Mouse (Mus musculus) splenic B cell, adult 2 months (primary cell): Measurements from ENCODE around the gene Nrxn1.

ENCODE experiments used
- DNase-seq: peaks from one replicate; pipeline ENCODE4 v3.0.0-alpha.2; 2011; ENCODE audit warnings: low read depth, low spot score
- H3K27me3 ChIP-seq: 2 replicates; pipeline ENCODE4 v1.6.1; 2012; ENCODE audit warnings: mild to moderate bottlenecking, low read length, moderate library complexity, mixed read lengths; ENCODE audit not compliant: control insufficient read depth, poor library complexity, insufficient read depth, severe bottlenecking
- H3K36me3 ChIP-seq: 2 replicates; pipeline ENCODE4 v1.6.1; 2012; ENCODE audit warnings: mild to moderate bottlenecking, low read length, moderate library complexity, mixed read lengths; ENCODE audit not compliant: control insufficient read depth, poor library complexity, insufficient read depth, severe bottlenecking

Nrxn1 gene

GRCm38 (mm10) chr17:90088314-90088650 is 1004.6 kb downstream of the Nrxn1 start:
- H3K36me3 ChIP-seq, result no peaks in the 10 kb centered on the region
- DNase-seq, result peak; percentile 42
- H3K27me3 ChIP-seq, result no peaks in the 10 kb centered on the region

DNA sequence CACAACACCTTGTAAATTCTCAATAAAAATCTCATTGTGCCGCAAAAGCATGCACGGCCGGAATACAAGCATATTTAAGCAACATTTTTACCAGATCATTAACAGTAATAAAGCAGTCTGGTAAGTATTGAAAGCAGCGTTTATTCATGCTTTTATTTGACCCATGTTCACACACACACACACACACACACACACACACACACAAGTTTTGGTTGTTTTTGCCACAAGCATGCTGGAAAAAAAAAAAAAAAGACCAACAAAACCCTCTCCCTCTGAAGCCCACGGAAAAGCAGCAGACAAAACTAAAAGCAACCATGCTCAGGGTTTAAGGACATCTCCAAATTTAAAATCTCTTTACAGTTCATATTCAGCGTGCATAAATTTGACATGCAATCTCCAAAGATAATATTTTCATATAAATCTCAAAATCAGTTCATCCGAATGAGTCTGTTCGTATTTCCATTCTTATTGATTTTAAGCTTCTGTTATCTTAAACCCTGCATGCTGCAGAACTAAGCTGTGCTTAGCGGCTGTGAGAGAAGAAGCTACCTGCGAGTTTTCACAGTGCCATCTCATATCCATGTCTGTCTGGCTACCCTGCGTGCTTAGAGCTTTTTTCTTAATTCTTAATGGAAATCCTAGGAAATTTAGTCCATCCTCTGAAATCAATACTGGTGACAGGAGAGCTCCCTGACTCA is 1005.1 kb downstream of the Nrxn1 start:
- Histone ChIP-seq H3K27me3 (no peaks in the 10 kb centered on the region), H3K36me3 (no peaks in the 10 kb centered on the region)
- DNase-seq, result no peak

GRCm38 (mm10) chr17:90086826-90087225 is 1006.0 kb downstream of the Nrxn1 start:
- Histone ChIP-seq H3K27me3 (no peaks in the 10 kb centered on the region), H3K36me3 (no peaks in the 10 kb centered on the region)
- no peak for DNase-seq

- no peak for DNase-seq
- H3K27me3 ChIP-seq, result no peaks in the 10 kb centered on the region
- H3K36me3 ChIP-seq, result no peaks in the 10 kb centered on the region
These were observed 1013.9 kb downstream of the Nrxn1 start for GRCm38 (mm10) chr17:90079003-90079402.

DNA sequence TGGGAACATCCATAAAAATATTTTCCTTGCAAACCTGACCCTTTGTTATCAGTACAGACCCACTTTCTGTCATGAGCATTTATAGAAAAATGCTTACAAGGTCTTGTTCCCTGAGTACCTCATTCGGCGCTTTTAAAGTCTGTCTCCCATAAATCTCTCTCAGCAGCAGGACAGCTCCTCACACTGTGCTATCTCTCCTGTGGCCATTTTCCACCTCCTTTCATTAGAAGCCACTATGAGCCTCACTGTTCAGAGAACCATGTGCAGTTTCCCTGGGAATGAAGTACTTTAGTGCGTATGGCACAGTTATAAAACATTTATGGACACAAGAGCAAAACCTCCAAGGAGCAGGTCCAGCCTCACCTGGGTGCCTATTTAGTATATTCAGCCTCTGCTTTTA is 1014.4 kb downstream of the Nrxn1 start:
- DNase-seq, result no peak
- Histone ChIP-seq H3K27me3 (no peaks in the 10 kb centered on the region), H3K36me3 (no peaks in the 10 kb centered on the region)

DNA sequence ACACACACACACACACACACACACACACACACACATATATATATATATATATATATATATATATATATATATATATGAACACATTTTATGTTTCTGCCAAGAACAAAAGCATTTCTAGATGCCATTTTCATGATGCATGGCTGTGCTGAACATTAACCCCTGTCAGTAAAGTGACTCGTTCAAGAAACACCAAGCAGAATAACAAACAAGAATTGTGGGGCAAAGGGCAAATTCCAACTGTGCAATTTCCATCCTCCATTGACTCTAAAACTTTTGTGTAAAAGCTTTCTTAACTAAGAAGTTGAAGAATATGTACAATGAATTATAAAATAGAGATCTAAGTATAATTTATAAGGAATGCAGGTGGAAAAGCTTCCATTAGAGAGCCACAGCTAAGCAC is 1030.0 kb downstream of the Nrxn1 start:
- H3K36me3 ChIP-seq, result no peaks in the 10 kb centered on the region
- no peaks in the 10 kb centered on the region for H3K27me3 ChIP-seq
- DNase-seq, result no peak

DNA sequence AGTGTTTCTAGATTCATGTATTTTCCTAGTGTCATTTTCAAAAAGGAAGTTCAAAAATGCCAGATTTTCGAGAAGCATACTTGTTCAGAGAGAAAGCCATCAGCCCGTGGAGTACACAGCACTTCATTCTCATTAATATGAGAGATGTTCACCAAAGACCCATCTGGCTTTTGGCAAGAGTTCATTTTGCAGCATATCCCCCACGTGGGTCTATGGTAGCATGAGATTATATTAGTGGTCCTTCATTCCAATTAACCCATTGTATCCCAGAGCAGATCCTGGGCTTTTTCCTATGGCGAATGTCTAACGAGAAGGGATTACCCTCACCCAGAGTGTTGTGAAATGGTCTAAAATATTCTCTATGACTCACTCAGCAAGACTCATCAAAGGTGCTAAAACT is 1032.0 kb downstream of the Nrxn1 start:
- Histone ChIP-seq H3K27me3 (no peaks in the 10 kb centered on the region), H3K36me3 (no peaks in the 10 kb centered on the region)
- DNase-seq, result no peak

DNA sequence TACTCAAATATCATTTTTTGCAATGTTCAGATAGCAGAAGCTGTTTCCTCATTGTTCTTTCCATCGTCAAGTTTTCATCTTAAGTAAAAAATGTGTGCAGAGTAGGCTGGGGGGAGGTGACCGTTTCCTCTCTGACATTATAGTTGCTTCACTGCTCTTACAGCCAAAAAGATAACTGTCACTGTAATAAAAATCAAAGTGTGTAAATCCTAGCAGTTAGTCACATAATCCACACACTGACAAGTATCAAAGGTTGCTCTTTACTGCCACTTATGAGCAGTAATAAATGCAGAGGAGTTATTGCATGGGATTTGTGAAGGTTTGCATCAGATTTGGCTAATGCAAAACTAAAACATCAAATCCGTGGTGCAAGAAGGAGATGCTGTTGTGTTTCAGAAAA is 1032.7 kb downstream of the Nrxn1 start:
- DNase-seq, result no peak
- H3K27me3 ChIP-seq, result no peaks in the 10 kb centered on the region
- no peaks in the 10 kb centered on the region for H3K36me3 ChIP-seq

DNA sequence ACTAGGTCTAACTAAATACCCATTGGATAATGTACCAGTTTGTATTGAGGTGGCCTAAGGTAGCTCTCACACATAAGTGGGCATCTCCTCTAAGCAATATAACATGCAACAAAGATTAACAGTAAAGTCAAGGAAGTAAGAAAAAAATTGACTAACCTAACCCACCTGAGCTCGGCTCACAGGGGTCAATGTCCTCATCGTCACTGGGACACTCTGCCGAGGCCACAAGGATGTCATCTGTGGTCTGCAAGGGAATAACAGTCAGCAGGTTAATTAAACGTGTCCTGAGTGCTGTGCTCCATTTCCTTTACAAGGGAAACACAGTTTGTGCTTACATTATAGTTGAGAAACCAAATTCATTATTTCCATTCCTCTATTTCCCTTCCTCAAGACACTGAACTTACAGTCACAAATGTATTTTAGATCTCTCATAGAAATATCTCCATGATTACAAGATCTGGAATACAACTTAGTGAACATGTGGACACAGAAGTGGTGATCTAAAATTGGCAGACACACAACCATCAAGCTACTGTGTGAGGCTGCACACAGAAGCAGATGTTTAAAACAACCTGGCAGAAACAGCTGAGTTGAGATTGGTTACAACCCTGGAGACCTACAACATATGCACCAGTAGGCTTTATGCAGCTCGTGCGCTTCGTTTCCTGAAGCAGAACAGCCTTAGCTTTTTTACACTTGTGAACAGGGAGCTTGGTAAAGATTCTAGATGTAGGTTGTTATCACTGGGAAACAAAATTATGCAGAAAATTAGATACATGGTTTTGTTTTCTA is 1033.4 kb downstream of the Nrxn1 start:
- no peak for DNase-seq
- H3K36me3 ChIP-seq, result no peaks in the 10 kb centered on the region
- no peaks in the 10 kb centered on the region for H3K27me3 ChIP-seq

DNA sequence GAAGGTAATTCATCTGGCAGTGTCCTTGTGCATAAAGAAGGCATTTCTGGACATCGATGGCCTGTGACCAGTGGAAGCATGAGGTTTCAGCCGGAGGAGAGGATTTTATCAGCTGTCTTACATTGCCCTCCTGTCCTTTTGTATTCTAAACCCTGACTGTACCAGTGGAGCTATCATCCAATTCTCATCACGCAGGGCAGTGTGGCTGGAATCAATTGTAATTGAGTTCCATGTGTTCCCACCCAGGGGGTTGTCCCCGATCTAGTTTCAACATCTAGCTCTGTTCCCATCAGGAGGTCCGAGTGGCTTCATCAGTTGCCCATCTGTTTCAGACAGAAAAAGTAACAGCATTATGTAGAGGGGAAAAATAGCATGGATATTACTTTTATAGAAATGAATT is 1038.6 kb downstream of the Nrxn1 start:
- Histone ChIP-seq H3K27me3 (no peaks in the 10 kb centered on the region), H3K36me3 (no peaks in the 10 kb centered on the region)
- DNase-seq, result no peak

DNA sequence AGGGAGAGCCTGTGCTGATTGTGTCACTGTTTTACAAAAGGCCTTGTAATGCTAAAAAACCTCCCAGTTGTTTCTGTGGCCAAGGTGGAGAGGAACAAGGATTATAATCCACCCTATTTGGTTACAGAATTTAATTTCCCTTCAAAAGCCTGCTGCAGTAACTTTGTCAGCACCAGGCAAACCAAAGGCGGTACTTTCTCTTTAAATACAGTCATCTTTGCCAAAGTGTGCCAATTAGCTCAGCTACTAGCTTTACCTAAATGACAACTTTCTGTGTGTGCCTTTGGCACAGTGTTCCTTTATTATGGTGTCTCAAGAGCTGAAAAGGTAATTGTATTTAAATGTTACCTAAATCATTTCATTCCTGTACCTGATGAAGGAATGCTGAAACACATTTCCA is 1053.6 kb downstream of the Nrxn1 start:
- DNase-seq, result no peak
- H3K36me3 ChIP-seq, result no peaks in the 10 kb centered on the region
- H3K27me3 ChIP-seq, result no peaks in the 10 kb centered on the region

- H3K27me3 ChIP-seq, result no peaks in the 10 kb centered on the region
- H3K36me3 ChIP-seq, result no peaks in the 10 kb centered on the region
- no peak for DNase-seq
These were observed 1060.5 kb downstream of the Nrxn1 start for GRCm38 (mm10) chr17:90032416-90032815.

DNA sequence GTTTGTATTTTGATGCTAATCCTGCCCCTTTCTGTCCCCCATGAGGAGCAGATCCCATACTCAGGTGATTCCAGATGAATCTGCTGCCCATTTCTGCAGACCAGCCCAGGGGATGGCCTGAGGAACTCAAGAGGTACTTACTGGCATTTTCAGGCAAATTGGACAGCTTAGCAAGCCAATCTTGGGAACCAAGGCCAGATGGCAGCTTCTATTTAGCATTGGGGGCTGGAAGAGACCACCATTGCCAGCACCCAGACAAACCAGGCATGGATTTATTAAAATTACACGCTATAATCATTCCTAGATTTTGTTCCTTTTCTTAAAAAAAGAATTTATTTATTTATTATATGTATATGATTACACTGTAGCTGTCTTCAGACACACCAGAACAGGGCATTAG is 1076.2 kb downstream of the Nrxn1 start:
- DNase-seq, result no peak
- H3K36me3 ChIP-seq, result no peaks in the 10 kb centered on the region
- no peaks in the 10 kb centered on the region for H3K27me3 ChIP-seq

DNA sequence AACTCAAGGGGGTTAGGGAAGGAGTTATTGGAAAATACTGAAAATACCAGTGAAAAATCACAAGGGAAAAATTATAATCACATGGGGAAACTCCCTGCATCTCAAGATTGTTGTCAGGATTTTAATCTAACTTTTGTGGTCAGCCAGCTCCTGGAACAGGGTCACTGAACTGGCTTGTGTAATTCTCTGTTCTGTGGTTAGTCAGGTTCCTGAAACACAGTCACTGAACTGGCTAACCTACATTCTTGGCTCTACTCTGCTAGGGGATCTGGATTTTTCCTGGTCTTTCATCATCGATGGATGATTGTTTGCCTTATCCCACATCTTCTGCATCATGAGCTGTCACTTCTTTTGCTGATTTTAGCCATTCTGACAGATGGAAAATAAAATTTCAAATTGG is 1081.1 kb downstream of the Nrxn1 start:
- H3K27me3 ChIP-seq, result no peaks in the 10 kb centered on the region
- DNase-seq, result no peak
- no peaks in the 10 kb centered on the region for H3K36me3 ChIP-seq

GRCm38 (mm10) chr17:90007438-90008109 is 1085.3 kb downstream of the Nrxn1 start:
- no peak for DNase-seq
- H3K27me3 ChIP-seq, result no peaks in the 10 kb centered on the region
- no peaks in the 10 kb centered on the region for H3K36me3 ChIP-seq
